Mouse (Mus musculus) colon, adult 2 months (tissue): ENCODE measurements around the gene 2310046K23Rik. TPM values are rescaled to one million over a fixed set of nuclear protein-coding genes. Genes with fewer than 3 reads are reported as not detected.

Experiments used
- polyA plus RNA-seq: library from polyadenylated mRNA; depleted of rRNA; stranded (reverse); fragments of >200 nt; gene quantifications from 2 replicates; pipeline ENCODE4 v1.2.3, GENCODE M21; 2012; rRNA removed

Gene 2310046K23Rik
- polyA plus RNA-seq = not detected in 2 replicates

GRCm38 (mm10) chr3:92534411-92534810 is at the start of gene 2310046K23Rik:
Gene 2310046K23Rik (minus strand): TSS chr3:92534511.

GRCm38 (mm10) chr3:92573449-92574041 is 39.2 kb upstream of the 2310046K23Rik start, which contains the start of gene Ivl:
Gene Ivl (minus strand): TSS chr3:92573735.

GRCm38 (mm10) chr3:92500393-92500792 is 33.9 kb downstream of the 2310046K23Rik start, which contains the start of gene Sprr4:
Gene Sprr4 (minus strand): TSS chr3:92500493.

GRCm38 (mm10) chr3:92485863-92486262 is 48.4 kb downstream of the 2310046K23Rik start, which contains the start of gene Sprr1a:
Gene Sprr1a (minus strand): TSS chr3:92485895.

Other genes with a start within 250 kb of the 2310046K23Rik start
- 643 and 812 TPM in 2 replicates for gene Sprr2a3, start 249.1 kb downstream of the 2310046K23Rik start, polyA plus RNA-seq
- not detected in 2 replicates for gene Sprr2b, start 217.9 kb downstream of the 2310046K23Rik start, polyA plus RNA-seq
- gene Sprr2d, start 195.4 kb downstream of the 2310046K23Rik start, polyA plus RNA-seq = not detected in 2 replicates
- not detected in 2 replicates for gene Sprr2e, start 182.4 kb downstream of the 2310046K23Rik start, polyA plus RNA-seq
- not detected in 2 replicates for gene Sprr2f, start 169.3 kb downstream of the 2310046K23Rik start, polyA plus RNA-seq
- 0.22 TPM in 1 of 2 replicates, not detected in the other for gene Sprr2h, start 148.8 kb downstream of the 2310046K23Rik start, polyA plus RNA-seq
- gene Sprr2i, start 126.5 kb downstream of the 2310046K23Rik start, polyA plus RNA-seq = not detected in 2 replicates
- gene Sprr2j-ps, start 116.4 kb downstream of the 2310046K23Rik start, polyA plus RNA-seq = not detected in 2 replicates
- gene Gm9774, start 105.1 kb downstream of the 2310046K23Rik start, polyA plus RNA-seq = 4.5 and 8.2 TPM in 2 replicates
- gene Sprr2k, start 101.9 kb downstream of the 2310046K23Rik start, polyA plus RNA-seq = not detected in 2 replicates
- gene Sprr1b, start 95.7 kb downstream of the 2310046K23Rik start, polyA plus RNA-seq = not detected in 2 replicates
- not detected in 2 replicates for gene Sprr3, start 75.8 kb downstream of the 2310046K23Rik start, polyA plus RNA-seq
- gene Sprr1a, start 48.6 kb downstream of the 2310046K23Rik start, polyA plus RNA-seq = 27.3 and 33.0 TPM in 2 replicates
- not detected in 2 replicates for gene Sprr4, start 34.0 kb downstream of the 2310046K23Rik start, polyA plus RNA-seq
- not detected in 2 replicates for gene Ivl, start 39.2 kb upstream of the 2310046K23Rik start, polyA plus RNA-seq
- gene Smcp, start 54.5 kb upstream of the 2310046K23Rik start, polyA plus RNA-seq = not detected in 2 replicates
- not detected in 2 replicates for gene 2210017I01Rik, start 73.0 kb upstream of the 2310046K23Rik start, polyA plus RNA-seq
- not detected in 2 replicates for gene Lce6a, start 87.1 kb upstream of the 2310046K23Rik start, polyA plus RNA-seq
- not detected in 2 replicates for gene Lce1a1, start 113.8 kb upstream of the 2310046K23Rik start, polyA plus RNA-seq
- not detected in 2 replicates for gene Lce1b, start 122.4 kb upstream of the 2310046K23Rik start, polyA plus RNA-seq
- not detected in 2 replicates for gene Lce1a2, start 135.8 kb upstream of the 2310046K23Rik start, polyA plus RNA-seq
- gene Lce1c, start 144.7 kb upstream of the 2310046K23Rik start, polyA plus RNA-seq = not detected in 2 replicates
- not detected in 2 replicates for gene Lce1d, start 152.7 kb upstream of the 2310046K23Rik start, polyA plus RNA-seq
- gene Lce1e, start 174.6 kb upstream of the 2310046K23Rik start, polyA plus RNA-seq = not detected in 2 replicates
- gene Lce1f, start 185.8 kb upstream of the 2310046K23Rik start, polyA plus RNA-seq = not detected in 2 replicates
- gene Gm38119, start 204.6 kb upstream of the 2310046K23Rik start, polyA plus RNA-seq = not detected in 2 replicates
- not detected in 2 replicates for gene Lce1g, start 217.8 kb upstream of the 2310046K23Rik start, polyA plus RNA-seq
- not detected in 2 replicates for gene Lce1h, start 230.6 kb upstream of the 2310046K23Rik start, polyA plus RNA-seq
- not detected in 2 replicates for gene Lce1i, start 244.4 kb upstream of the 2310046K23Rik start, polyA plus RNA-seq